ENCODE assay signal across 16 mouse cellular contexts in the genomic region with DNA sequence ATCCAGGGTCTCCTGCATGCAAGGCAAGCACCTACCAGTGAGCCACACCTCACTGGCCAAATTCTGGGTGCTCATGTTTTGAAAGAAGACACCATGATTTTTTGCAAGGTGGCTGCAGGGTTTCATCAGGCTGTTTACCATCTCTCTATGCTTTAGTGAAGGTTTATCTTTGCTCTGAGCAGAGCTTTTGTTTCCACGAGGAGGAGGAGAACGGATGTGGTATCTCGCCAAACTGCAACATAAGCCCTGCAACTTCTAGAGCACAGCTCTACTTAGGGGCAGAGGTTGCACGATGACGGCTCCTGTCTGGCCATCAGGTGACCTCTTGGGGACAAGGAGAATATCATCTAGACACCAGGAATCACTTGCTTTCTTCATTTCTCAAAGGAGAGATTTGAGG.
DNase-seq lines count a peak whose midpoint lies in the region.
"Had no signal": no experiment of that assay in that cellular context is flagged by ENCODE, and none has a peak within 500 bp of the region (broad histone marks: within the 10 kb centered on the region; RNA-seq: fewer than 3 reads in every experiment).

No protein-coding gene starts in this region.

- DNase-seq in CD4-positive helper T cell, adult 2 months (ENCODE audit: low read depth, low spot score), result peak; percentile 27
- DNase-seq in CD4-positive, CD25-positive, alpha-beta regulatory T cell, adult 2 months (ENCODE audit: low read depth, low spot score), result peak; percentile 44
- DNase-seq in induced T-regulatory cell, adult 2 months (ENCODE audit: low read depth), result peak; percentile 46
- DNase-seq in thymus, postnatal 14 days, result peak; percentile 21
- no peak for DNase-seq in layer of hippocampus, adult 11-12 months (ENCODE audit: low spot score)
- DNase-seq in embryo, embryonic 9.5 days (ENCODE audit: extremely low spot score), result no peak
- no peak for DNase-seq in lung, postnatal 4 days
- DNase-seq: adrenal gland, adult 8-10 months; adrenal gland, postnatal 36 days; cerebellum, adult 11 months; cerebellum, adult 8-10 months; cerebellum, postnatal 25 days; forebrain, postnatal 0 days; gastrocnemius, postnatal 14 days; heart, adult 2 months; heart, postnatal 14 days had no signal

Comparison
In these comparisons a context has a peak if more than half of its experiments do, and no peak if none do; other contexts are left out.
1. DNase-seq: peak in CD4-positive helper T cell, adult 2 months (single experiment), CD4-positive, CD25-positive, alpha-beta regulatory T cell, adult 2 months (single experiment), induced T-regulatory cell, adult 2 months (single experiment) and thymus, postnatal 14 days (single experiment); none in layer of hippocampus, adult 11-12 months (single experiment), embryo, embryonic 9.5 days (single experiment) and lung, postnatal 4 days (0 of 2).